Mouse (Mus musculus): Measurements from ENCODE around the gene Trp53bp2.

DNA sequence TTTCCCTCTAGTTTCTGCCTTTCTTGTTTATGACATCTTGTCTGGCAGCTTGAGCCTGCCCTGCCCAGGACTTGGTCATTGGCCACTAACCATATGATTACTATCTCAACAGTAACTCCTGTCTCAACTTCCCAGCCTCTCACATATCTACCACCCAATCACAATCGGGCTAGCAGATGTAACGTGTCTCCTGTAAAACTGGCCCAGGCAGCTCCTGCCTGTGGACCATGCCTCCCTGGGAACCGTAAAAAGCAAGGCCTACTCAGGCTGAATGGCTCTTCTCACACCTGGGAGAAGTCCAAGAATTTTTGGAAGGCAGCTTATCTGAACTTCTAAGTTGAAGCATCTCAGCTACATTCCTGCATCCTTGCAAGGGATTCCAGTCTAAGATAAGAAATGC, 10.2 kb upstream of the Trp53bp2 start:
- TF ChIP-seq CTCF (IDR thresholded peaks at IDR 0.05; ENCODE audit: borderline replicate concordance, control insufficient read depth, extremely low read depth, insufficient read depth, low read length, poor library complexity) = no peak
- TF ChIP-seq POLR2A (IDR thresholded peaks at IDR 0.05; ENCODE audit: control insufficient read depth, extremely low read depth, insufficient read depth, low read length, poor library complexity) = no peak

Measured in thymus, adult 2 months (tissue).